Mouse (Mus musculus) Patski (cell line): ENCODE data around the gene Gm17334. TPM values are rescaled to one million over a fixed set of nuclear protein-coding genes. Genes with fewer than 3 reads are reported as not detected.

Experiments
- ATAC-seq: fragments of 100-300 bp; one replicate; pipeline ENCODE4 v1.8.0; 2021
- CTCF ChIA-PET: fragments of 350-600 bp; sonication (Branson Sonifier 250); formaldehyde crosslinking; loops from one replicate; lab custom pipeline; 2022; ENCODE audit warnings: inconsistent platforms; lab: Charles Lee
- POLR2A ChIA-PET: fragments of 350-600 bp; sonication (Branson Sonifier 250); formaldehyde crosslinking; loops from one replicate; lab custom pipeline; 2022; ENCODE audit warnings: antibody characterized with exemption, inconsistent platforms; lab: Charles Lee
- DNase-seq: peaks from one replicate; pipeline ENCODE4 v3.0.0-alpha.2; 2011; ENCODE audit warnings: low read depth, low spot score
- H3K27me3 ChIP-seq: fragments of 371-371 bp; one replicate; pipeline ENCODE4 v1.5.1; 2021
- CTCF ChIP-seq: fragments of 100-300 bp; IDR thresholded peaks from one replicate; pipeline ENCODE4 v1.5.1; 2021
- in situ Hi-C: fragments of 300-500 bp; cut with MboI; formaldehyde crosslinking; loops from 3 replicates; pipeline ENCODE4 v1.11.1; 2018; ENCODE audit warnings: low pct_unique_long_range_greater_than_20kb, mixed read lengths
- polyA plus RNA-seq: library from polyadenylated mRNA; unstranded; gene quantifications from one replicate; pipeline ENCODE4 v1.2.3, GENCODE M21; 2021

The Gm17334 gene
- polyA plus RNA-seq, 1 experiment from 2014 or later: 0.44 TPM

- POLR2A ChIA-PET: interaction anchor here (0.7 kb wide), 1 partner anchor 22 kb away, joined by 3 read pairs; no protein-coding TSS in a partner anchor
- peak; percentile 79 for TF ChIP-seq CTCF
- CTCF ChIA-PET: interaction anchor here (0.6 to 3.4 kb wide), 19 partner anchors 8 to 153 kb away, joined by 3 to 20 read pairs (median 4); partner anchors contain the start of gene Il5
- H3K27me3 ChIP-seq: no peaks in the 10 kb centered on the region
- DNase-seq: no peak
- in situ Hi-C loops: loop anchor here (25.0 kb wide), 1 partner anchor 527 kb away; the partner anchor contains the start of gene Il3
- peak; percentile 51 for ATAC-seq
These were observed 37.2 kb downstream of the Gm17334 start for GRCm38 (mm10) chr11:53735682-53736245.

- TF ChIP-seq CTCF: no peak
- in situ Hi-C loops: loop anchor here (25.0 kb wide), 1 partner anchor 527 kb away; the partner anchor contains the start of gene Il3
- ATAC-seq: no peak
- ChIA-PET POLR2A (interaction anchor here (0.6 to 0.7 kb wide), 2 partner anchors 22 to 144 kb away, joined by 3 read pairs; no protein-coding TSS in a partner anchor), CTCF (interaction anchor here (0.6 to 3.4 kb wide), 17 partner anchors 9 to 153 kb away, joined by 3 to 20 read pairs (median 4); partner anchors contain the start of gene Il5)
- no peak for DNase-seq
- no peaks in the 10 kb centered on the region for H3K27me3 ChIP-seq
These were observed 37.9 kb downstream of the Gm17334 start for GRCm38 (mm10) chr11:53734970-53735681.

- ATAC-seq (no peak), DNase-seq (no peak)
- H3K27me3 ChIP-seq: no peaks in the 10 kb centered on the region
- TF ChIP-seq CTCF: peak; percentile 19
- in situ Hi-C loops: loop anchor here (25.0 kb wide), 1 partner anchor 528 kb away; the partner anchor contains the start of gene Il3
- ChIA-PET POLR2A (interaction anchor here (0.6 kb wide), 1 partner anchor 143 kb away, joined by 3 read pairs; no protein-coding TSS in a partner anchor), CTCF (interaction anchor here (1.3 to 2.5 kb wide), 6 partner anchors 10 to 154 kb away, joined by 3 to 20 read pairs (median 6); partner anchors contain the start of gene Il5)
These were observed 38.6 kb downstream of the Gm17334 start for GRCm38 (mm10) chr11:53734431-53734830.

DNA sequence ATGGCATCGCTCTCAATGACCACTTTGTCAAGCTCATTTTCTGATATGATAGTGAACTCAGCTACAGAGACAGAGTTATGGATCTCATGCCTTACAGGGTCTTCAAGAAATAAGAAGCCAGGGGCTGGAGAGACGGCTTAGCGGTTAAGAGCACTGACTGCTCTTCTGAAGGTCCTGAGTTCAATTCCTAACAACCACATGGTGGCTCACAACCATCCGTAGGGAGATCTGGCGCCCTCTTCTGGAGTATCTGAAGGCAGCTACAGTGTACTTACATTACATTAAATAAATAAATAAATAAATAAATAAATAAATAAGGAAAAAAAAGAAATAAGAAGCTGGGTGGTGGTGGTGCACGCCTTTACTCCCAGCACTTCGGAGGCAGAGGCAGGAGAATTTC is 39.2 kb downstream of the Gm17334 start:
- ChIA-PET CTCF (interaction anchor here (2.5 kb wide), 1 partner anchor 116 kb away, joined by 20 read pairs; no protein-coding TSS in a partner anchor), POLR2A (no interaction called here)
- in situ Hi-C loops: loop anchor here (25.0 kb wide), 1 partner anchor 528 kb away; the partner anchor contains the start of gene Il3
- DNase-seq: no peak
- H3K27me3 ChIP-seq: no peaks in the 10 kb centered on the region
- TF ChIP-seq CTCF: peak; percentile 37
- no peak for ATAC-seq

GRCm38 (mm10) chr11:53732244-53732643 is 40.7 kb downstream of the Gm17334 start:
- in situ Hi-C loops: loop anchor here (25.0 kb wide), 1 partner anchor 530 kb away; the partner anchor contains the start of gene Il3
- H3K27me3 ChIP-seq: no peaks in the 10 kb centered on the region
- no peak for ATAC-seq
- no peak for DNase-seq
- TF ChIP-seq CTCF: no peak
- POLR2A ChIA-PET: no interaction called here
- CTCF ChIA-PET: no interaction called here

DNA sequence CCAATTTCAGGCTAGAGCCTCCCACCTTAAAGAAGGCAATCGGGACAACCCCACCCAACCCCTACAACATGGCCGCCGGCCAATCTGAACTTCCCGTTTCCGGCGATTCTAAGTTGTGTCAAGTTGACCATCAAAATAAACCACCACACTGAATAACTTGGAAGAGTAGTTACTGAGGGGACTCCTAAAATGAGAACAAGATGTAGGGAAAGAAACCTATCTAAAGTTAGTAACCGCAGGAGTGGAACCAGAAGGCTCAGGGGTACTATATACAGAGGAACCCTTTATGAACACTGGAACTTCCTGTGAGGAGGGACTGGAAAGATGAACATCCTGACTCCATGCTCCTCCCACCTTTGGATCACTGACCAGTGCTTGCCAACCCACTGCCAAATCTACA is 41.5 kb downstream of the Gm17334 start:
- no peaks in the 10 kb centered on the region for H3K27me3 ChIP-seq
- TF ChIP-seq CTCF: no peak
- ChIA-PET POLR2A (no interaction called here), CTCF (no interaction called here)
- ATAC-seq (no peak), DNase-seq (no peak)
- in situ Hi-C loops: loop anchor here (25.0 kb wide), 1 partner anchor 531 kb away; the partner anchor contains the start of gene Il3

Other genes with a start within 250 kb of the Gm17334 start
- 52.7 TPM for gene Kif3a, start 205.8 kb downstream of the Gm17334 start, polyA plus RNA-seq
- gene Il4, start 154.5 kb downstream of the Gm17334 start, polyA plus RNA-seq: 3.2 TPM
- gene Il13, start 138.5 kb downstream of the Gm17334 start, polyA plus RNA-seq: not detected
- 20.9 TPM for gene Rad50, start 65.9 kb downstream of the Gm17334 start, polyA plus RNA-seq
- not detected for gene Il5, start 52.4 kb downstream of the Gm17334 start, polyA plus RNA-seq
- gene Irf1, start 3.2 kb downstream of the Gm17334 start, polyA plus RNA-seq: 30.7 TPM
- gene Gm12216, start 86.1 kb upstream of the Gm17334 start, polyA plus RNA-seq: 0.58 TPM
- 26.7 TPM for gene Slc22a5, start 118.5 kb upstream of the Gm17334 start, polyA plus RNA-seq
- gene Slc22a21, start 207.1 kb upstream of the Gm17334 start, polyA plus RNA-seq: 3.4 TPM